Mouse (Mus musculus): ENCODE measurements around the gene Cap2. TPM values are rescaled to one million over a fixed set of nuclear protein-coding genes. Genes with fewer than 3 reads are reported as not detected.

Cap2 gene
- total and polyA plus RNA-seq, 2 experiments from 2014 or later = 13.1 to 21.9 TPM

DNA sequence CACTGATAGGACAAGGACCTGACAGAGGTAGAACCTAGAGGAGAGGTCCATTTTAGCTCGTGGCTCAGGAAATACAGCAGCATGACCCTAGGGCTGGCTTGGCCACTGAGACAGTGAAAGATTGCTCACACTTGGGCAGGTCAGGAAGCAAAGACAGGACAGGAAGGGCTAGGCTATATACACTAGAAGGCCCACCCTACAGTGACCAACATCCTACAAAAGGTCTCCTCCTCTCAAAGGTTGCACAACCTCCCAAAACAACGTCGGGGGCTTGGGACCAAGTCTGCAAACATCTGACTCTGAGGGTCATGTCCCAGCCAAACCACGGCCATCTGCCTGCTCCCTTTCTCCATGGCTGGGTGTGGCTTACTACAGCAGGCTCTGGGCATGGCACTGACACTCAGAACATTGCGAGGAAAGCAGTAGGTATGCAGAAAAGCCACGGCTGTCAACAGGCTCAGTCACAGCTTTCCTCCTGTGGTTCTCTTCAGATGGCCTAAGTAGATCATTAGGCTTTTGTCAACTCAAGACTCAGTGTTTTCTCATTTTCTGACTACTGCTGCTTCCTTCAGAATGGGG is 112.1 kb downstream of the Cap2 start:
- TF ChIP-seq CTCF (IDR thresholded peaks at IDR 0.05) = no peak

DNA sequence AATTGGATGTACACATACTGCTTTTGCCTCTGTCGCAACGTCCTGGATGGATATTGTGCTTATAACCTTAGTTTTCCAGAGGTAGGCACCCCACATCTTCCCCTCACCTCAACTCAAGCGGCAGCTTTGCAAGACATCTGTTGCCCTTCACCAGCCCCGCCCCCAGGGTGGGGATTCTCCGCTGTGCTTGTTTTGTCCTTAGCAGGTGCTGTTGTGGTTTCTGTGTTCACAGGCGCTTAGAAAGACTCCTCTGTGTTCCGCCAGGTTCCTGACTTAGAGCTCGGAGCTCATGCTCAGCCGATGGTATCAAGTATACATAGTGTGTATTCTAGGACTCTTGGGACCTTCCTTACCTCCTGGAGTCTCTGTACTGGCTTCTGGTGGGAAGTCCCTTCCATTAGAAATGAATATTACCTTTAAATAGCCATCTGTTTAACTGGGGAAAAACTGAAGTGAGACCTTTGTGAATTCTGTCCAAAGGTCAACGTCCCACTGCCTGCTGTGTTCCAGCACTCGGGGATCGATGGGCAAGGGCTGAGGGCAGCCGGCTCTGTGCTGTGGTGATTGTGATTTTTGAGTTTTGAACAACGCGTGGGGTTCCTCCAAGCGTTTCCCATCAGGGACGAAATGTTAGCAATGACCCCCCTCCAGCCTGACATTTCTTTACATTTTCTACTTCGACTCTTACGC is 115.2 kb downstream of the Cap2 start:
- Histone ChIP-seq H3K4me3 (ENCODE audit: low read depth, low read length) (no peak overlapping the region), H3K9ac (replicated peaks; ENCODE audit: low read length, poor library complexity, severe bottlenecking) (no peak overlapping the region), H3K36me3 (ENCODE audit: insufficient read depth, low read length) (no peaks in the 10 kb centered on the region), H3K27ac (ENCODE audit: low read depth, low read length) (no peak overlapping the region), H3K4me1 (ENCODE audit: insufficient read depth, low read length) (no peaks in the 10 kb centered on the region), H3K9me3 (ENCODE audit: low read length) (no peaks in the 10 kb centered on the region), H3K27me3 (ENCODE audit: insufficient read depth, low read length) (no peaks in the 10 kb centered on the region), H3K4me2 (ENCODE audit: low read depth, low read length, poor library complexity, severe bottlenecking) (no peak overlapping the region)
- 88% methylated on average over 19 of the region's 19 CpGs for whole genome bisulfite sequencing
- no peak for ATAC-seq (ENCODE audit: low FRiP score)
- no peak for TF ChIP-seq CTCF (IDR thresholded peaks at IDR 0.05)
- DNase-seq (ENCODE audit: low spot score) = no peak

More for the DNA sequence above, 112.1 kb downstream of the Cap2 start:
- H3K4me2 ChIP-seq (ENCODE audit: low read depth, low read length, poor library complexity, severe bottlenecking) = no peak overlapping the region
- H3K4me3 ChIP-seq (ENCODE audit: low read depth, low read length) = no peak overlapping the region
- H3K9ac ChIP-seq (replicated peaks; ENCODE audit: low read length, poor library complexity, severe bottlenecking) = no peak overlapping the region
- ATAC-seq (ENCODE audit: low FRiP score) (no peak), DNase-seq (ENCODE audit: low spot score) (no peak)
- no peak overlapping the region for H3K27ac ChIP-seq (ENCODE audit: low read depth, low read length)
- 86% methylated on average over 6 of the region's 6 CpGs for WGBS
- no peaks in the 10 kb centered on the region for H3K9me3 ChIP-seq (ENCODE audit: low read length)
- H3K4me1 ChIP-seq (ENCODE audit: insufficient read depth, low read length) = no peaks in the 10 kb centered on the region
- H3K36me3 ChIP-seq (ENCODE audit: insufficient read depth, low read length) = no peaks in the 10 kb centered on the region
- H3K27me3 ChIP-seq (ENCODE audit: insufficient read depth, low read length) = no peaks in the 10 kb centered on the region

DNA sequence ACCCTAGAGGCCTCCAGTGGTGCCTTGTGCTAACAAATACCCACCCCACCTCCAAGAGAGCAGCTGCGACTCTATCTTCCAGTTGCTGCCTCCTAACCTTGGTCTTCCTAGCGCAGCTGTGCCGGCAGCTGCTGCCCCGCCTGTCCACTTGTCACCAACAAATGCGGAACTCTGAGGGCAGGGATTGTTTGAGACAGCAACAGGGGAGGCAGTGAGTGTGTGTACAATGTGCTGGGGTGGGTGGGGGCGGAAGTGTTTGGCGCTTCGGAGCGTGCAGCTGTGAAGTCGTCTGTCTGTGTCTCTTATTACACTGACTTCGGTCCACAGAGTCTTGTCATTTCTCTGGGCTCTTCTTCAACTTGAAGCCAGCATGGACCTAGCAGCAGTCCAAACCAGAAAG is 118.0 kb downstream of the Cap2 start:
- no peak for TF ChIP-seq CTCF (IDR thresholded peaks at IDR 0.05)
- Histone ChIP-seq H3K9ac (replicated peaks; ENCODE audit: low read length, poor library complexity, severe bottlenecking) (no peak overlapping the region), H3K4me2 (ENCODE audit: low read depth, low read length, poor library complexity, severe bottlenecking) (peak overlapping the region; percentile 16; the same call in 1 of the 2 replicates), H3K9me3 (ENCODE audit: low read length) (no peaks in the 10 kb centered on the region), H3K4me3 (ENCODE audit: low read depth, low read length) (no peak overlapping the region), H3K36me3 (ENCODE audit: insufficient read depth, low read length) (no peaks in the 10 kb centered on the region), H3K27me3 (ENCODE audit: insufficient read depth, low read length) (no peaks in the 10 kb centered on the region), H3K4me1 (ENCODE audit: insufficient read depth, low read length) (no peaks in the 10 kb centered on the region), H3K27ac (ENCODE audit: low read depth, low read length) (no peak overlapping the region)
- DNase-seq (ENCODE audit: low spot score) (peak; percentile 39), ATAC-seq (ENCODE audit: low FRiP score) (no peak)
- 47% methylated on average over 11 of the region's 11 CpGs for WGBS

DNA sequence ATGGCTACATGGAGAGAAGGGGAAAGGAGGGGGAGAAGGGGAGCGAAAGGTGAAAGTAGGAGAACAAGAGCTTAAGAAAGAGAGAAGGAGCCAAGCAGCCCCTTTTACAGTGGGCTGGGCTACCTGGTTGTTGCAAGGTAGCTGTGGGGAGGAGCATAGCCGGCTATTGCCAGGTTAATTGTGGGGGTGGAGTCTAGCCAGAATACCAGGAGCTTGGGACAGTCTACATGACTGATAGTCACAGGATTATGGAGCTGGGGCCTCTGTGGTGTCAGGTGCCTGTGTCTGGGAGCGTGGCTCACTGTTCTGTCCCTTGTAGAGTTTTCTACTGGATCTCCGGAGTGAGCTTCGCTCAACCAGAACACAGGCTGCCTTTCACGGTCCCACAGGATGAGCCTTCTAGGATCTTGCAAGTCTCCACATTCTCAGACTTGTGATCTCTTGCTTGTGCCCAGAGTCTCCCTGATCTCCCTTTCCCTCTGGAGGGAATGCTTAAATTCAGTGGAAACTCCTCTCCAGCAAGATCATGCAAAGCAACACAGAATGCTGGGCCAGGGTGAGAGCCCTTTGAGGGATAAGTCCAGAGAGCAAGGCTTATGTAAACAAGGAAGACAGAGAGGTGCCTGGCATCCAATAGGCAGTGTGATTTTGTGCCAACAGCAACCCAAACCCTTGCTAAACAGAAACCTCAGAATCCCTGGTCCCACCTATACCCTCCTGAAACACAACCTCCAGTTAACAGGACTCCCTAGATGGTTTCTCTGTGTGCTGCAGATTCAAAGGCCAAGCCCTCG is 119.5 kb downstream of the Cap2 start:
- Histone ChIP-seq H3K27ac (ENCODE audit: low read depth, low read length) (no peak overlapping the region), H3K4me1 (ENCODE audit: insufficient read depth, low read length) (no peaks in the 10 kb centered on the region), H3K36me3 (ENCODE audit: insufficient read depth, low read length) (no peaks in the 10 kb centered on the region), H3K9ac (replicated peaks; ENCODE audit: low read length, poor library complexity, severe bottlenecking) (no peak overlapping the region), H3K4me2 (ENCODE audit: low read depth, low read length, poor library complexity, severe bottlenecking) (no peak overlapping the region), H3K9me3 (ENCODE audit: low read length) (no peaks in the 10 kb centered on the region), H3K27me3 (ENCODE audit: insufficient read depth, low read length) (no peaks in the 10 kb centered on the region), H3K4me3 (ENCODE audit: low read depth, low read length) (no peak overlapping the region)
- DNase-seq (ENCODE audit: low spot score) = no peak
- TF ChIP-seq CTCF (IDR thresholded peaks at IDR 0.05) = no peak
- WGBS = 90% methylated on average over 7 of the region's 7 CpGs
- no peak for ATAC-seq (ENCODE audit: low FRiP score)

DNA sequence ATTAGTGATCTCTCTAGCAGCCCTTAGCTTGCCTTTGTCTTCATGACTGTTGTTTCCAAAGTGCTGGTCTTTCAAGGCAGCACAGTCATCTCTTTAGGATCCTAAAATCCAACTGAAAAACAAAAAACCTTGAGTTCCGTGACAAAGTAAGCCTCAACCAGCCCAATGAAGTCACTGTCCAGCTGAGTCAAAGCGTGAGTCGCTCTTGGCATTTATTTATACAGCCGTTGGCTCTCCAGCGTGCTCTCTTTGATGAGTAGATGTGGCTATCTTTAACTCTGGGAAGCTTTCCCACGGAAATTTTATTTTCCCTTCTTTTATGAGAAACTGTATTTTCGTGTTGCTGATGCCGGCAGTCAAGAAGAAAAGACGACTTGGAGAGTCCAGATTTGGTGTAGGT is 125.0 kb downstream of the Cap2 start:
- ATAC-seq (ENCODE audit: low FRiP score) (no peak), DNase-seq (ENCODE audit: low spot score) (no peak)
- Histone ChIP-seq H3K4me2 (ENCODE audit: low read depth, low read length, poor library complexity, severe bottlenecking) (no peak overlapping the region), H3K4me3 (ENCODE audit: low read depth, low read length) (no peak overlapping the region), H3K36me3 (ENCODE audit: insufficient read depth, low read length) (no peaks in the 10 kb centered on the region), H3K27me3 (ENCODE audit: insufficient read depth, low read length) (no peaks in the 10 kb centered on the region), H3K4me1 (ENCODE audit: insufficient read depth, low read length) (peaks cover 4% of the 10 kb centered on the region; the same call in 1 of the 2 replicates), H3K27ac (ENCODE audit: low read depth, low read length) (peak overlapping the region; percentile 14), H3K9ac (replicated peaks; ENCODE audit: low read length, poor library complexity, severe bottlenecking) (no peak overlapping the region), H3K9me3 (ENCODE audit: low read length) (no peaks in the 10 kb centered on the region)
- 82% methylated on average over 9 of the region's 9 CpGs for WGBS
- TF ChIP-seq CTCF (IDR thresholded peaks at IDR 0.05) = no peak

DNA sequence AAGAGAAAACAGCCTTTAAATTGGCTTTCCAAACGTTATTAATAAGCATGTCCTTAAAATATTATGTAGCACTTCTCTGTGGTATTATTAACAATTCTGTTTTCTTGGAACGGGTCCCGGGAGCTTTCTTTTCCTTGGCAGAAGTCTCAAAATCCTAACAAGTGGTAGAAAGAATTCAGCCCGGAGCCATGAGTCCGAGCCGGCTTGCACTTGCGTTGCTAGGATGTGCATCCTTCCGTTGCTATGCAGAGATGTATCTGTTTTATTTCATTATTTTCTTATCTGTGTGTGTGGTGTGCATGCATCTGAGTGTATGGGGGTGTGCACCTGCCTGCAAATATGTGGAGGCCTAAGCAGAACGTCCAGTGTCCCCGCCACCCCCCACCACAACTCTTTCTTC is 126.2 kb downstream of the Cap2 start:
- WGBS = 35% methylated on average over 10 of the region's 10 CpGs
- ATAC-seq (ENCODE audit: low FRiP score) (peak; percentile 83), DNase-seq (ENCODE audit: low spot score) (peak; percentile 79)
- H3K4me1 ChIP-seq (ENCODE audit: insufficient read depth, low read length) = peaks cover 4% of the 10 kb centered on the region; the same call in 1 of the 2 replicates
- no peak overlapping the region for H3K4me3 ChIP-seq (ENCODE audit: low read depth, low read length)
- no peak overlapping the region for H3K4me2 ChIP-seq (ENCODE audit: low read depth, low read length, poor library complexity, severe bottlenecking)
- peak overlapping the region; percentile 68 for H3K27ac ChIP-seq (ENCODE audit: low read depth, low read length)
- no peaks in the 10 kb centered on the region for H3K27me3 ChIP-seq (ENCODE audit: insufficient read depth, low read length)
- TF ChIP-seq CTCF (IDR thresholded peaks at IDR 0.05) = no peak
- 0 out of 2 replicates have a peak overlapping the region, but pooled peaks have one; percentile 24 for H3K9ac ChIP-seq (replicated peaks; ENCODE audit: low read length, poor library complexity, severe bottlenecking)
- H3K9me3 ChIP-seq (ENCODE audit: low read length) = no peaks in the 10 kb centered on the region
- no peaks in the 10 kb centered on the region for H3K36me3 ChIP-seq (ENCODE audit: insufficient read depth, low read length)

Data from midbrain, postnatal 0 days (tissue).